Mouse (Mus musculus): ENCODE measurements around the gene Cfap161. TPM values are rescaled to one million over a fixed set of nuclear protein-coding genes. Genes with fewer than 3 reads are reported as not detected.

Gene Cfap161
- not detected for total RNA-seq (2021)

DNA sequence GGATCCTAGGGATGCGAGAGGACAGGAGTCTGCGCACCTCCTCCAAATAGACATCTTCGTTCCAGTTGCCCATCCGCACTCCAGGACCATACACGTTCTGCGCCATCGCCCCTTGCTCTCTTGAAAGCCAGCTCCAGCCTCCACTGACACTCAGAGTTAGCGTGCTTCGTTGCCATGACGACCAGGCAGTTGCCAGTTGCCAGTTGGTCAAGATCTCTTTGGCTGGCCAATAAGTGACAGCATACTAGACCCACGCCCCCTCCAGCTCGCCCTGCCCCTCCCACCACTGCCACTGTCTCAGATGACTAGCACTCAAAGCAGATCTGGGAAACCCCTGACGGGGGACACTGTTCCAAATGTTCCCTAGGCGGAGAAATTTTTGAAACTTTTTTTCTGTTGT is at the start of gene Cfap161:
Cfap161 (minus strand) TSS at position 176 of the 400 bp plus-strand sequence.
- intact Hi-C loops (cut with DNase I): no loop called here
- DNase-seq (ENCODE audit: low spot score): no peak

DNA sequence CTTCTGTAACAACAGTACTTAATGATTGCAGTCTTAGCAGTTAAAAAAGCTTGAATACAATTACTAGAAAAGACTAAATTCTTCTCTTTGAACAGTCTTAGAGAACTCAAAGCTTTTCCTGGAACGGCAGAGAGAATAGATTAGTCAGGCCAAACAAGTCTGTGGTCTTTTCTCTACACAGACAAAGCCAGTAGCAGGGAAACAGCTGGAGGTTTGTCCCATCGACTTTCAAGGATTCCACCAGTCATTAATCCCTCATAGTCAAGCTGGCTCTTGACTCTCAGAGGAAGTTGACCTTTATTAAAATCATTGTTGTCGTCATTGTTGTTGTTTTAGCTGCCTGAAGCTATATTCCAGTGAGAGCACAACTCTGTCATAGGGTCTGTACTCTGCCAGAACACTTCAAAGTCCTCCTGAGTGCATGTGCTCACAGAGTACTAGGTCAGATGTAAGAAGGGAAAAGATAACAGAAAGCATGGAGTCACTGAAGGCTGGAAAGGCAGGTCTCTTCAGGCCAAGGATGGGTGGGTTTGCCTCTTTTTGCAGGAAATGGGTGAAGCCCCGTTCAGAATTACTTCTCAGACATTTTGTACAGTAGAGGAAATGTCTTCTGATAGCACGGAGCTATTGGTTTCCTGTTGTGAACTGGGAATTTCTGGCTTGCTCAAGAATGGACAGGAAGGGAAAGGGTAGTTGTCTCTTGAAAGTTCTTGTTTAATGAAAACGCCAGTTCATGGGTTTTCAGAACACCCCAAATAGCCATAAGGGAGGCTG is 48.0 kb upstream of the Cfap161 start:
- DNase-seq (ENCODE audit: low spot score): no peak
- intact Hi-C loops (cut with DNase I): no loop called here

DNA sequence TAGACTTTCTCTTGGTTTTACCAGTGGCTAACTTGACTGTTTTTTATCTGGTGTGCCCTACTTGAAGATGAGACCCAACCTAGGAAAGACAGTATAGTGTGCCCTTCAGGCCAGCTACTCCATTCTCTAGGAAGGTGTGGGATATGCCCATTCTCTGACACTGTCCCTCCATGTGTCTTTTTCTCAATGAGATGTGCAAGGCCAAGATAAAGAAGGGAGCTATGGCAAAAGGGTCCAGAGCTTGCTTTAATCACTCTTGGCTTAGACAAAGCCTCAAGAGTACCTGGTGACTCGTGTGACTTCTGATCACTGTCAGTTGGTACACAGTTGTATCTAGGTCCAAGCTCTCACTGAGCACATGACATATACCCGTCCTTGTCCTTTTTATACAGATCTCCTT is 45.4 kb upstream of the Cfap161 start:
- intact Hi-C loops (cut with DNase I): no loop called here
- no peak for DNase-seq (ENCODE audit: low spot score)

DNA sequence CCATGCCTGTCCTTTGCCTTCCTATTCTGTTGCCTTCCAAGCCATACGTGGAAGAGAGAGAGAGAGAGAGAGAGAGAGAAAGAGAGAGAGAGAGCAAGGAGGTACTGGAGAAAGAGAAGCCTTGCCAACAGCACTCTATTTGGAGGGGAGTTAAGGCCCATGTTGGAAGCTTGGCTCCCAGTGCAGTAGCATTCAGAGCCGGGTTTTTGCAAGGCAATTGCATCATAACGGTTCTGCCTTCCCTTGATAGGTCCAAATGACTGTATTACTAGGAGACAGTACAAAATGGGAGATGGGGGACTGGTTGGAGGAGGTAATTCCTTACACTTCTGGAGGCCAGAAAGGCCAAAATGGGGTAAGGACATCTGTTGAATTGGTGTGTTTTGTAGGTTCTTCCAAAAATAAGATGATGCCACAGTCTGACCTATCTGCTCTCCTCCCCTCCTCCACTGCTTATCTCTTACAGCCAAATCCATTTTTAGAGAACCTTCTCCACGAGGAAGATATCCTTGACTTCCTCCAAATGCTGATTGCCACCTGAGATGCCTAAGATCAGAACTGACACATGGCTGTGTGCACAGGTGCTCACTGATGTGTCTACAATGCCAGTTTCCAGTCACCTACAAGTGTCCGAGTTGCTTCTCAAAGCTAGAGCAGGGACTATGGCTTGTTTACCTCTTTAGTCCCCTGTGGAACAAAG is 44.0 kb upstream of the Cfap161 start:
- intact Hi-C loops (cut with DNase I): no loop called here
- no peak for DNase-seq (ENCODE audit: low spot score)

DNA sequence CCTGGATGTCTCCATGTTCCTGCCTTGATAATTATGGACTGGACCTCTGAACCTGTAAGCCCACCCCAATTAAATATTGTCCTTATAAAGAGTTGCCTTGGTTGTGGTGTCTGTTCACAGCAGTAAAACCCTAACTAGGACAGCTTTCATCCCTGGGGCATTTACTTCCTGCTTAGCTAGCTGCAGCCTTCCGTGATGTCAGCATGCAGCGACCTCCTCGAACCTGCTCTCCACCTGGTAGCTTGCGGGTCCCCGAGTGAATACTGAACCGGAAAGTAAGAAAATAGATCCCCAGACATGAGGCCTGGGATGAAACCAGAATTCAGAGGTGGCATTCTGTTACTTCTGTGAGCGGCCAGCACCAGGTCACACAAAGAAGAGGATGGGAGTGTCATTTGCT is 34.7 kb upstream of the Cfap161 start:
- DNase-seq (ENCODE audit: low spot score): no peak
- intact Hi-C loops (cut with DNase I): no loop called here

DNA sequence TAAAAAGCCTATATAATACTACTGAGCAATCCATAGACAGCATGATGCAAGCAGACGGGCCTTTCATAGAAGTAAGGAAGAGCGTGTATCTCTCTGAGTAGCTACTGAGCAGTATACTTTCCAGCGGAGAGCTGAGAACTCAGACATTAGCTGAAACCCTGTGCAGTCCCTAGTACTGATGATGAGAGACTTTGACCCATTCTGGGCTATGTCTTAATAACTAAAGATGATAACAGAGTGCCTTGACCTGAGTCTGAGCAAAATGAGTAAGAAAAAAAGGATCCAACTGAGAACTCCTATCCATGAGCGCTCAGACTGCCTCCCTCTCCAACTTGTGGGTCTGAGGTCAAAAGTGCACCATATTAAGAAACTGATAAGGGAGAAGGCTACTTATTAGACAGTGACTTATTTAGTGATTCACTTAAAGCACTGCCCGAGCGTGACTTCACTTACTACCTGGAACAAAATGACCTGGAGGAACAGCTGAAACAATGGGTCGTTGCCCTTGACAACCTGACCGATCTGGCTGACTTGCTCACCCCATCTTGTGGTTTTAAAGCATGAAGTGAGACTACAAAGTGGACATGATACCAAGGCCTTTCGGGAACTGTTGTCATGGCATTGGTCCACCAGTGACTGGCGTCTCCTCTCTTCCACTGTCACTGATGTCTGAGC is 32.9 kb upstream of the Cfap161 start:
- intact Hi-C loops (cut with DNase I): no loop called here
- DNase-seq (ENCODE audit: low spot score): no peak

DNA sequence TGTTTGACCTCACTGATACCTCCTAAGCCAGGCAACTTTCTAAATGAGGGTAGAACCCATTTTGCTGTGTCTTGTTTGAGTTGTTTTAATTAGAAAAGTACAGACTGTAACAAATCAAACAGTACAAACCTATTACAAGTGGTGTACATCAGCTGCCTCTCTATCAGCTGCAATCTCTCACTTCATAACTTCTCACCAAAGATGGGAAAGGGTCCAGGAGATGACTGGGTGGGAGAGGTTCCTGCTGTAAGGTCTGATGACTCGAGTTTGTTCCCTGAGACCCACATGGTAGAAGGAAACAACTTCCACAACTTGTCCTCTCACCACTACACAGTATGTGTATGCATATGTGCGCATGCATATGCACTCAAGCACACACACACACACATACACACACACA is 32.1 kb upstream of the Cfap161 start:
- intact Hi-C loops (cut with DNase I): no loop called here
- no peak for DNase-seq (ENCODE audit: low spot score)

DNA sequence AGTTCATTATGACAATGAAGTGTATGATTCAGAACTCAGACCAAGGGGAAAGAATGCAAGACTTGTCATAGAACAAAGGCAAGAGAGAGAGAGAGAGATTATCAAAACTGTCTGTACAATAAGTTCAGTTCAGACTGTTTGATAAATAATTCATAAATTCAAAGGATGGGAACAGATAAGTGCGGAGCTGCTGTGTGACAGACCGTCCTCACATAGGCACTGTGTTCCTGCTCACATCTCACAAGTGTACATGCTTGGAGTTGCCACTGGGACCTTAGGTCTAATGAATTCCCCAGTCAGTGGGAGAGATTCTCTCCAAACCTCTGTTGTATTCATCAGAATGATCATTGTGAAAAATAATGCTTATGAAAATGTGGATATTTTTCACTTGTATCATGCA is 27.3 kb upstream of the Cfap161 start:
- intact Hi-C loops (cut with DNase I): no loop called here
- DNase-seq (ENCODE audit: low spot score): no peak

DNA sequence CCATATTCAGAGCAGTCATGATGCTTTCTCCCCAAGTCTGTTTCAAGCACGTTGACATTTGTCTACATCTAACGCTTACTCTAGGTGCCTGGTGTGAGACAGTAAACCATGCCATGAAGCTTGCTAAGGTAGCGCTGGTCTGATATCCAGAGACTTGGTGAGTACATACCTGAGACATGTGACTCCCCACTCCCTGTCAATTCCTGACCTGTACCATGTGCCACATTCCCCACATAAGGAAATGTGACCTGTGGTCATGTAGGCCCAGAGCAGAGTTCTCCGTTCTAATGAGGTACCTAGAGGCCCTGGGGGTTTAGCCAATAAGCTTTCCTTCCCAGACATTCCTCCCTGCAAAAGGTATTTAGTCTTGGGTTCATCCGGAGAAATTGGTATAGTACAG is 22.2 kb upstream of the Cfap161 start:
- intact Hi-C loops (cut with DNase I): no loop called here
- no peak for DNase-seq (ENCODE audit: low spot score)

DNA sequence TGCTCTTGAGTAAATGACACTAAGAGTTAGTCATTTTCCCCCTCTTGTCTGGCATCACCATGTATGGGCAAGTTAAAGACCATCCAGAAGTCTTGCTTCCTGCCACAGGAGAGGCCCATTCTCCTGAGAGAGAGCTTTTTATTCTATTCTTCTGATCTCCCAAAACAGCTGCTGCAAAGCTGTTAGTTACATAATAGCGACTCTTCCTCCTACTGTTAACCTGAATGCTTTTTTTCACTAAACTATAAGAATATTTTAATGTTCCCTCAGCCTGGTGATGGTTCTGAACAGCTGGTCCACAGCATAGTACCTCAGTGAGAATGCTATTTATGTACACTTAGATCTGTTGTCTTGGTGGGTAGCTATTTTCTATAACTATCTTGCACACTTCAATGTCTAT is 21.0 kb upstream of the Cfap161 start:
- intact Hi-C loops (cut with DNase I): no loop called here
- no peak for DNase-seq (ENCODE audit: low spot score)

DNA sequence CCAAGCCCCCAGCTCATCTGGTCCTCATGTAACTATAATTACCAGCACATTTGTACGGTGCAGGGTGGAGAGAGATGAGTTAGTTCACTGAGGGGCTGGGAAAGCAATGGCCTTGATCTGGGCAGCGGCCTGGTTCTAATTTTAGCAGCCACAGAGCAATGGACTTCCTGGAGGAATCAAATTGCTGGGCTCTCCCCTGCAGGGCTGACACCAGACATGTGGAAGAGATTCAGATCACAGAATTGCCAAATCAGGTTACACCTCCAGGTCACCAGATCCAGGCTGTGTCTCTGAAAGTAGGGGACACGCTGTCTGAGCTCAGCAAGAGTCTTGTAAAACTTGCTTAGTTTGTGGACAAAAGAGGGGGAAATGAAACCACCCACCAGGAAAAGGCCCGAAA is 19.3 kb upstream of the Cfap161 start:
- intact Hi-C loops (cut with DNase I): no loop called here

DNA sequence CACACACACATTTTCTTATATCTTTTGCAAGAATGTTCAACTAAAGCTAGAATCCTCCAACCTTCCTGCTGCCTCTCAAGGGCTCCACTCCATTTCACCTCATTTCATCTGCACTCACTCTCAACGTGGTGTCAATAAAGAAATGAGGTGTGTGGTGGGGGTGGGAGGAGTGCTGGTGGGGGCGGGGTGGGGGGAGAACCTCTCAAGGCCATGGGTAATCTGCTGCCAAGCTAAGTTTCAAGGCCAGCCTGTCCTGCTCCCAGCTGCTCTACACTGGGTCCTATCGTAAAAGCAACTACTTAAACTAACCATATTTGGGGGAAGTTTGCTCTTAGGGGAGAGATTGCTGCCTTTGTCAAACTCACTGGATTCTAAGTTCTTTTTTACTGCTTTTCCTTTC is 18.8 kb upstream of the Cfap161 start:
- no peak for DNase-seq (ENCODE audit: low spot score)
- intact Hi-C loops (cut with DNase I): no loop called here

More for the DNA sequence above, 19.3 kb upstream of the Cfap161 start:
- DNase-seq (ENCODE audit: low spot score): peak; percentile 13

DNA sequence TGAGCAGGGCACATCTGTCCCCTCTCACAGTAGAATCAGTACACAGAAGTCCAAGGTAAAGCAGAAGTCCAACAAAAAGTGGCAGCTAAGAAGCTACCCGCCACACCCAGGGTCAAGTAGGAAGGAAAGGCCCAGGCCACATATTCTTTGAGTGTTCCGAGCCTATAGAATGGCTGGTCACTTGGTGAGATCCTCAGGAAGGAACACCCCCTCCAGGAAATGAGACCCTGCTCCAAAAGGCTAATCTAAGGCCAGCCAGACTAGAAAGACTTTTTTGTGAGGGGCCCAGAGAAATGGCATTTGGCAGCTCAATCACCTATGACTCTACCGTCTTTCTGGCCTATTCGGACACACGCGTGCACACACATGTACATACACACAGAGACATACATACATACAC is 18.3 kb upstream of the Cfap161 start:
- no peak for DNase-seq (ENCODE audit: low spot score)
- intact Hi-C loops (cut with DNase I): no loop called here

DNA sequence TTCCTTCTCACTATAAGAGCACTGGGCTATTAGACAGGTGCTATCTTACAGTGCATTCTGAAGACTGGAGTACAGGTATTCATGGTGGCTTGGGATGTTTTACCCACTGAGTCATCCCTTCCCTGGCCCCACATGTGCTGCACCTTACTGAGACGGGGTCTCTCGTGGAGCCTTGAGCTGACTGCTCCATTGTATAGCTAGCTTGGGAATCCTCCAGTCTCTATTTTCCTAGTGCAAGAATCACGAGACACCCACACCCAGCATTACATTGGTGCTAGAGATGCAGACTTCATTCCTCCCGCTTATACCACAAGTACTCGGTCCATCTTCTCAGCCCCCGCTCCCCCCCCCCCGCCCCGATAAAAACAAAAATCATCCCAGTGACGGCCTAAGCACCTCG is 17.9 kb upstream of the Cfap161 start:
- intact Hi-C loops (cut with DNase I): no loop called here
- no peak for DNase-seq (ENCODE audit: low spot score)

DNA sequence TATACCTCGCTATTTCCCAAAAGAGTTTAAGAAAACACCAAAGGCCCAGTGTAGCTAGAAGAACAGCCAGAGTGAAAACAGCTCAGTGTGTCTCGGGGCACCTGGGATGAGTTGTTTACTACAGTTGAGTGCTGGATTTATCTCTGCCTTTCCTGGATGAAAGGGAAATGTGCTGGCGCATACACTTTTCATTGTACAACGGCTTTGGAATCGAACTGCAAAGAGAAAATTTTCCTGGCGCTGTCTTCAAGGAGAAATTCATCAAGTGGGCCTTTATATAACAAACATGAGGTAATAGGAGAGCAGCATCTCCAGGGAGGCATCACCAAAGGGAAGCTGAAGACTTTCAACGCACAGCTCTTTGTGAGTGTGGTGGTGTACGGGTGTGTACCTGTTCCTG is 17.2 kb upstream of the Cfap161 start:
- intact Hi-C loops (cut with DNase I): no loop called here
- DNase-seq (ENCODE audit: low spot score): no peak

DNA sequence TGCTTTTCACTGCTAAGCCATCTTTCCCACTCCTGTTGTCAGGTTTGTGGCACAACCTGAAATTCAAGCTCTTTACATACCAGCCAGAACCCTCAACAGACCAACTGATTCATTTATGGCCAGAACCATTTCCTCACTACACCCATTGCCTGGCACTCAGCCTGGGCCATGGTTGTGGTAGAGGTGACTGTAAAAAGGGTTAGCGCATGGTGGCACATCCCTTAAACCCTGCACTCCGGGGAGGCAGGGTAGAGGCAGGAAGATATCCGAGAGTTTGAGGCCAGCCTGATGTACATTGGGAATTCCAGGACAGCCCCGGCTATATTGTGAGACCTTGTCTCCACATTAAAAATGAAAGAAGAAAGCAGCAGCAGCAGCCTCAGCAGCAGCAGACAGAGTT is 16.8 kb upstream of the Cfap161 start:
- intact Hi-C loops (cut with DNase I): no loop called here
- no peak for DNase-seq (ENCODE audit: low spot score)

DNA sequence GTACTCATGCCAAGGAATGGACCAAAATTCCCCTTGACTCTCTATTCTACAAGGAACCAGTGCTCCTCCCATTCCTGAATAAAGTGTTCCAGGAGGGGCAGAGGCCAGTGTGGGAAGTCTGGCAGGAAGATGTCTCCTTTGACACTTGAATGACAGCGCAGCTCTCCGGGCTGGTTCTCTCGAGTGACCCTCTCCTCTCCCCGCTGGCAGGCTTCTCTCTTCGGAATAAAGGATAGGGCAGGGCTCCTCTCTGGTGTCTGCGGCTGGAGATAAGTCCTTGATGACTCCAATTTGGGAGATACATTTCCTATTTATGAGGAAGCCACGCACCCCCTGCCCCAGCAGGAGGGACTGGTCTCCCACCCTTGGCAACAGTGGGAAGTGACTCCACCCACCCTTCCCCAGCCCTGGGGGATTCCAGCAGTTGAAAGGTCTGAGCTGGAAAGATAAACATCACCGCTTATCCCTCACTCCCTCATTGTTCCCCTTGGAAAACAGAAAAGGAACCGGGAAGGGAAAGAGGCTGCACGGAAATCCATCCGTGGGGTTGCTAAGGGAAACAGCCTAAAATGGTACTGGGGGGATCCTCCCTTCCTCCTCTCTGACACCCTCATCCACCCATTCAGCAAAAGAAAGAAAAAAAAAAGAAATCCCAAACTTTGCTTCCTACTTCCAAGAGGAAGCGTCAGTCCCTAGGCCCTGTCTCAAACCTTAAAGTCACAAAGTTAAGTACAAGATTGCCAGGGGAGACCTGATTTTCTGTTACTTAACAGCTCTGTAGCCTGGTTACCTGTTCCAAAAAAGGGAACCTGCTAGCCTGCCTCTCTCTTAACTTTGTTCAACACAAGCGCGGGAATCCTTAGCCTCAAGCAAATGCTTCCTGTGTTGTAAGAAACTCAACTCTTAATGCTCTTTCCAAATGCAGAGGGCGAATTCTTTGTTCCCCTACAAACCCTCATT is 15.7 kb upstream of the Cfap161 start:
- DNase-seq (ENCODE audit: low spot score): peak; percentile 57
- intact Hi-C loops (cut with DNase I): loop anchor here (1.0 kb wide), 1 partner anchor 73 kb away; no protein-coding TSS in a partner anchor

DNA sequence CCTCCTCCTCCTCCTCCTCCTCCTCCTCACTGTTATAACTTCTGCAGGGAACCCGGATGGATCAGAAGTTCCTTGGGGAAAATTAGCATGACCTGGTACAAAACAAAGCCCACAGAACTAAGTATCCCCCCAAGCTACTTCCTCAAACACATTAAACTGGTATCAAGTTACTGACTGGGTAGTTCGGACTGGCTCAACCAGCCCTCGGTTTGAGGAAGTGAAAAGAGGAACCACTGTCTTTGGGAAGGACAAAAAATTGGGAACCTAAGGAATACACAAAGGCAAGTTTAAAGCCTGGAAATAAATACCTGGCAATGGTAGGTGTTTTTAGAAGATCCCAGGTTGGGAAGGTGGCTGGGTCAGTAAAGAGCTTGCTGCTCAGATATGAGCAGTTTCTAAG is 15.0 kb upstream of the Cfap161 start:
- DNase-seq (ENCODE audit: low spot score): no peak
- intact Hi-C loops (cut with DNase I): loop anchor here (1.0 kb wide), 1 partner anchor 74 kb away; no protein-coding TSS in a partner anchor

DNA sequence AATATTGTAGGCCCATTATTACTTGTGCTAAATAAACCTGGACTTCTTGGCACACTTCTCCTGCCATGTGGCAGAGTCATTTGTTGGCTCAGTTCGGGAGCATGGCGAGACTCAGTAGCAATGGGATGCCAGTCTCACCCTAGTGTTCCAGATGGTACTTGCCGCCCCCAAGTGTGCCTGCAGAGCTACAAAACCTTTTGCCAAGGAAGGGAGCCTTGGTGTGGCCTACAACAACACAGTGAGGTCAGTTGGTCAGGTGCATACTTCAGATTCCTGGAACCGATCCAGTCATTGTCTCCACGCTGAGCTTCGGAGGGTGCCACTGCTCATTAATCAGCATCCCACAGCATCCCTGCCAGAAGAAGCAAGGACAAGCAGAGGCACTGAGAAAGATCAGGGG is 14.4 kb upstream of the Cfap161 start:
- intact Hi-C loops (cut with DNase I): no loop called here
- peak; percentile 54 for DNase-seq (ENCODE audit: low spot score)

DNA sequence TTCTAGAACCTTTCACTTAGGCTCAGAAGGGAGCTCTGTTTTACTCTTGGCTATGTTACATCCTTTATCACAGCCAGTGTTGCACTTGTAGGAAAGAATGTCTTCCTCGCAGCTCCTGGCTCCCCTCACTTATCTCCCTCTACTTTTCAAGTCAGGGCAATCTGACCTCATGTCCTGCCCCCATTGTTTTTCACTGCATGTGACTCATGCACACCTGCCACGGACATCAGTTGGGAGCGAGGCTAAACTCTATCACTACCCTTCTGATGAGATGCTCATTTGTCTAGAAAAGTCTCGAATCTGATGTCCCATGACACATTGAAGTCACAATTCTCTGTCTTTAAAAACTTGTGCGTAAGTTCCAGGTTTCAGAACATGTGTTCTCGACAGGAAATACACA is 12.3 kb upstream of the Cfap161 start:
- DNase-seq (ENCODE audit: low spot score): no peak
- intact Hi-C loops (cut with DNase I): no loop called here
